Mouse (Mus musculus) liver, embryonic 12.5 days (tissue): ENCODE measurements around the gene Ahcy. TPM values are rescaled to one million over a fixed set of nuclear protein-coding genes. Genes with fewer than 3 reads are reported as not detected.
"Not testable (repeated sequence)": the region's sequence is repeated elsewhere in the genome, so short reads cannot be mapped to it uniquely, and the experiment has no call there.

ENCODE experiments used
- ATAC-seq: fragments of 200-750 bp; cut with Nextera tagmentation; 2 replicates; pipeline ENCODE4 v1.8.0; 2017; ENCODE audit warnings: moderate number of reproducible peaks, mild to moderate bottlenecking, moderate library complexity
- H3K27ac ChIP-seq: fragments of 300-500 bp; sonication (generic); 2 replicates; pipeline ENCODE4 v1.5.1; 2016; ENCODE audit warnings: mild to moderate bottlenecking
- H3K27me3 ChIP-seq: fragments of 300-500 bp; sonication (generic); replicated peaks from 2 replicates; pipeline ENCODE4 v1.6.1; 2016; ENCODE audit warnings: mild to moderate bottlenecking, moderate library complexity
- H3K36me3 ChIP-seq: fragments of 300-500 bp; sonication (generic); 2 replicates; pipeline ENCODE4 v1.6.1; 2016; ENCODE audit warnings: mild to moderate bottlenecking, moderate library complexity
- H3K4me1 ChIP-seq: fragments of 300-500 bp; sonication (generic); 2 replicates; pipeline ENCODE4 v1.6.1; 2016
- H3K4me2 ChIP-seq: fragments of 300-500 bp; sonication (generic); 2 replicates; pipeline ENCODE4 v1.6.1; 2016; ENCODE audit warnings: mild to moderate bottlenecking, moderate library complexity
- H3K4me3 ChIP-seq: fragments of 300-500 bp; sonication (generic); 2 replicates; pipeline ENCODE4 v1.5.1; 2016; ENCODE audit warnings: mild to moderate bottlenecking, moderate library complexity
- H3K9ac ChIP-seq: fragments of 300-500 bp; sonication (generic); 2 replicates; pipeline ENCODE4 v1.6.1; 2016; ENCODE audit warnings: mild to moderate bottlenecking, moderate library complexity
- H3K9me3 ChIP-seq: fragments of 300-500 bp; sonication (generic); replicated peaks from 2 replicates; pipeline ENCODE4 v1.6.1; 2016; ENCODE audit warnings: mild to moderate bottlenecking, moderate library complexity
- WGBS: fragments of 180-500 bp; shearing (Covaris S2); methylation state at CpG from one replicate; pipeline ENCODE4 v1.1.7; 2016; ENCODE audit not compliant: insufficient replicate concordance; 5-methylcytosine and 5-hydroxymethylcytosine counted together
- polyA plus RNA-seq: library from polyadenylated mRNA; unstranded; fragments of >200 nt; fragmentation: Nextera tagmentation; extraction: Ambion mirVana; gene quantifications from 2 replicates; pipeline ENCODE4 v1.2.1, GENCODE M21; 2016

The Ahcy gene
- polyA plus RNA-seq, 1 experiment from 2014 or later, result 67.1 TPM

- Histone ChIP-seq H3K36me3 (peaks cover 18% of the 10 kb centered on the region), H3K9ac (peak overlapping the region; percentile 91; the same call in 1 of the 2 replicates), H3K27me3 (no peaks in the 10 kb centered on the region), H3K9me3 (no peaks in the 10 kb centered on the region), H3K27ac (no peak overlapping the region), H3K4me1 (peaks cover 54% of the 10 kb centered on the region), H3K4me2 (peak overlapping the region; percentile 94), H3K4me3 (peak overlapping the region; percentile 82)
- whole genome bisulfite sequencing, result 67% methylated on average over 8 of the region's 8 CpGs
- no peak for ATAC-seq
Measured at GRCm38 (mm10) chr2:155072353-155073145, 1.7 kb downstream of the Ahcy start.

DNA sequence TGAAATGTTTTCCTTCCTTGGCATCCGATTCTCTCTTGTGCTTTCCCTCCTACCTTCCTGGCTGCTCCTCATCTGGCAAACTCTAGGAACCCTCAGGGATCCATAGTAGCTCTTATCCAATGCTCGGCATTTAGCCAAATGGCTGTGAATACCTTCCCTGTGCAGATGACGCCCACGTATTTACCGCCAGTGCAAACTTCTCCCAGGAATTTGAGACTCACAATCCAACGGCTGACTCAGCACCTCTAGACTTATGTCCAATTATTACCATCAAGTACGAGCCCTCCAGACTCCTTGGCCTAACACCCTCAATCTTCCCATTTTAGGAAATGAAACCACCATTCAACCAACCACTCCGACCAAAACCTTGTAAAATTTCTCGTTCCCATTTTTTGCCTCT, 3.3 kb downstream of the Ahcy start:
- H3K27ac ChIP-seq, result no peak overlapping the region

DNA sequence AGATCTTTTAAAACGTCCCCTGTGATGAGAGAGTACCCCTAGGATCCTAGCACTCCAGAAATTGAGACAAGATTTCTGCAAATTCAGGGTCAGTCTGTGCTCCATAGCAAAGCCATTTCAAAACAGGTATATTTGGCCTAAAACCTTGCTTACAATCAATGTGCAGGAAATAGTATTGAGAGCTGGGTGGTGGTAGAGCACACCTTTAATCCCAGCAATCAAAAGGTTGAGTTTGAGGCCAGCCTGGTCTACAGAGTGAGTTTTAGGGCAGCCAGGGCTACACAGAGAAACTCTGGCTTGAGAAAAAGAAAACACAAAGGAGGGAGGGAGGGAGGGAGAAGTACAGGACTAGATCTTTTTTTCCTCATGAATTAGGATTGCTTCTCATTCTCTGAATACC, 16.9 kb downstream of the Ahcy start:
- Histone ChIP-seq H3K27ac (no peak overlapping the region), H3K4me1 (peaks cover 7% of the 10 kb centered on the region), H3K4me2 (no peak overlapping the region), H3K36me3 (peaks cover 30% of the 10 kb centered on the region), H3K4me3 (no peak overlapping the region), H3K9me3 (no peaks in the 10 kb centered on the region), H3K9ac (no peak overlapping the region), H3K27me3 (no peaks in the 10 kb centered on the region)
- 50% methylated on average over 1 of the region's 1 CpGs for WGBS
- no peak for ATAC-seq

More for the DNA sequence above, 3.3 kb downstream of the Ahcy start:
- peaks cover 33% of the 10 kb centered on the region for H3K36me3 ChIP-seq
- H3K4me3 ChIP-seq, result no peak overlapping the region
- peaks cover 54% of the 10 kb centered on the region for H3K4me1 ChIP-seq
- 85% methylated on average over 9 of the region's 9 CpGs for WGBS
- no peaks in the 10 kb centered on the region for H3K27me3 ChIP-seq
- H3K9me3 ChIP-seq, result no peaks in the 10 kb centered on the region
- no peak overlapping the region for H3K9ac ChIP-seq
- H3K4me2 ChIP-seq, result no peak overlapping the region
- no peak for ATAC-seq

DNA sequence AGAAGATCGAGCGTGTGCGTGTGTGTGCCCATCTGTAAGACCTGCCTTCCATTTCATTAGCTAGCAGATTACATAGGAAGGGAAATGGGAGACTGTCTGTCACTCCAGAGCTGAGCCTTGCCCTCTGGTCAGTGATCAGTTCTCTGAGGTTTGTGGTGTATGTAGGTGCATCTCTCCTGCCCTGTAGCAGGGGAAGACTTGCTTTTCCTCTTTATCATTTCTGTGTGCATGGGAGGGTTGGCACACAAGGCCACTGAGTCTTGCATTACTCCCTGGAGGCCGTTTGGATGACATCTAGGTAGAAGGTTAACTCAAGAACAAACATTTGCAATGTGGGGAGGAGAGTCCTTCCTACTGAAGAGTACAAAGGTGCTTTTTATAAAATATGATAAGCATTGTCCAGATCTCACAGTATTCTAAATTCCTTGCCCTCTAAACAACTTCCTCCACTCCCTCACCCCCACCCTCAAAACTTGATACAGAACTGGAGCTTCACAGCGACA, 18.2 kb downstream of the Ahcy start:
- Histone ChIP-seq H3K9ac (no peak overlapping the region), H3K9me3 (no peaks in the 10 kb centered on the region)
- ATAC-seq, result no peak

DNA sequence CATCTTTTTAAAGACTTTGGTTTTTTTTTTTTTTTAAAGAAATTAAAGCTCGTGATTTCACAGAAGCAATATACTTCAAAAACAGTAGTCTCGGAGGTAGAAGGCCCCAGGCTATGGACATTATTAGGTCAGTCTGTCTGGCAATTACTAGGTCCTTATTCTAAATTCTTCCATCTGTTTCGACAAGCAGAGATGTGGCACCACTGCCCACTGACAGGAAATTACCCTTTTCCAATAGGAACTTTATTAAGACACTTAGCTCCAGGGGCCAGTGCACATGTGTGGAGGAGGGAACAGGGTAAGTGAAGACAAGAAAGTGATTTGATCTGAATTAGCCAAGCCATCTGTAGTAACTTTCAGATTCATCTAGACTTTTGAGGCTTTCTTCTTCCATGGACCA, 19.6 kb downstream of the Ahcy start:
- H3K9ac ChIP-seq, result no peak overlapping the region
- H3K4me1 ChIP-seq, result peaks cover 27% of the 10 kb centered on the region
- WGBS, result 77% methylated on average over 3 of the region's 3 CpGs
- ATAC-seq, result no peak
- H3K4me2 ChIP-seq, result no peak overlapping the region
- H3K4me3 ChIP-seq, result no peak overlapping the region
- peaks cover 9% of the 10 kb centered on the region for H3K36me3 ChIP-seq
- no peaks in the 10 kb centered on the region for H3K27me3 ChIP-seq
- no peak overlapping the region for H3K27ac ChIP-seq
- no peaks in the 10 kb centered on the region for H3K9me3 ChIP-seq

More for the DNA sequence above, 18.2 kb downstream of the Ahcy start:
- Histone ChIP-seq H3K4me2 (no peak overlapping the region), H3K4me1 (peaks cover 20% of the 10 kb centered on the region), H3K27me3 (no peaks in the 10 kb centered on the region), H3K27ac (no peak overlapping the region), H3K4me3 (no peak overlapping the region), H3K36me3 (peaks cover 18% of the 10 kb centered on the region)
- WGBS, result 57% methylated on average over 5 of the region's 5 CpGs

- H3K36me3 ChIP-seq, H3K4me2 ChIP-seq, ATAC-seq, H3K4me3 ChIP-seq, H3K9ac ChIP-seq, H3K27me3 ChIP-seq, H3K27ac ChIP-seq, H3K9me3 ChIP-seq: not testable (repeated sequence)
- peaks cover 27% of the 10 kb centered on the region for H3K4me1 ChIP-seq
- 78% methylated on average over 8 of the region's 8 CpGs for WGBS
Measured at GRCm38 (mm10) chr2:155053512-155053911, 20.8 kb downstream of the Ahcy start.

DNA sequence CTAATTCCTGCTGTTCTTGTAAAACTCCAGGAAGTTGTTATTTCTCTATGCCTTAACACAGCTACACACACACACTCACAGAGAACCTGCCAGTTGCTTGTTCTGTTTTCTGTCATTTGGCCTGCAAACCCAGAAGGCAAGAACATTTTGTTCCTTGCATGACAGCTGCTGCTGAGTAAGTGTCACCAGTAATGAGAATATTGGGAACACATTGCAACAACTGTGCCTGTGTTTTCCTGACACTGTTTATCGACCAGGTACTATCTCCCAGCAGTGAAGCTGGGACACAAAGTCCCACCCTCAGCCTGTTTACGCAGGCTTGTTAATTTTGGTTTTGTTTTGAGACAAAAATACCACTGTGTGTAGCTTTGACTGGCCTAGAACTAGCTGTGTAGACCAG, 21.6 kb downstream of the Ahcy start:
- no peak overlapping the region for H3K4me2 ChIP-seq
- no peaks in the 10 kb centered on the region for H3K27me3 ChIP-seq
- H3K36me3 ChIP-seq, result no peaks in the 10 kb centered on the region
- H3K4me1 ChIP-seq, result peaks cover 27% of the 10 kb centered on the region
- WGBS, result 72% methylated on average over 2 of the region's 2 CpGs
- no peak overlapping the region for H3K4me3 ChIP-seq
- no peak overlapping the region for H3K9ac ChIP-seq
- ATAC-seq, result no peak
- H3K9me3 ChIP-seq, result no peaks in the 10 kb centered on the region
- H3K27ac ChIP-seq, result 0 out of 2 replicates have a peak overlapping the region, but pooled peaks have one; percentile 43

DNA sequence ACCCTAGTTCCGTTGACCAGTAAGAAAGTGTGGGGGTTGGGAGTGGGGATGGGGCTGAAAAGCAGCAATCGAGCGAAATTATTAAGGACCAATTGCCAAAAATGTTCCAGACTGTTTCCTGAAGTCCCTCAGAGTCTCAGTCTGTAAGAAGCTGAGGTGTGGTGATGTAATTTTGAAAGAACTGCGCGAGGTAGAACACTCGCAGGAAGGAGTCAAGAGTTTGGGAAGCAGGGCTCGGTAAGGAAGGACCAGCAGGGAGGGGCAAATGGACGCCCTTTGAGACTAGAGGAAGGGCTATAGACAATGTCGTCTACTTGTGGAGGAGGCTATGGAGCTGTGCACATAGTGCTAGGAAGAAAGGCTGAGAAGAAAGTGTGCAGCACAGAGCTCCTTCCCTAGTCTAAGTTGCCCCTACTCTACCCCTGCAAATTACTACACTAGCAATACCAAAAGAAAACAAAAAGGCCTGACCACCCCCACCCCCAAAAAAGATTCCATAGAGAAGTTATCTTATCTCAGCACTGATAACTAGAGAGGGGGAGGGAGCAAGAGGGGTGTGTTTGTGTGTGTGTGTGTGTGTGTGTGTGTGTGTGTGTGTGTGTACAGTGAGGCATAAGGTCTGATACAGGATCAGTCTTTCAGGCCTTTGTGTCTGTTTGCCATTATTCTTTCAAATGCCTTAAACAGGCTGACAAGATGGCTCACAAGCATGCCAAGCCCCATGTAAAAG, 22.5 kb downstream of the Ahcy start:
- Histone ChIP-seq H3K27ac (peak overlapping the region; percentile 66), H3K4me2 (peak overlapping the region; percentile 90), H3K4me1 (peaks cover 27% of the 10 kb centered on the region), H3K36me3 (no peaks in the 10 kb centered on the region), H3K9ac (peak overlapping the region; percentile 78), H3K9me3 (no peaks in the 10 kb centered on the region), H3K27me3 (no peaks in the 10 kb centered on the region), H3K4me3 (peak overlapping the region; percentile 63)
- WGBS, result 28% methylated on average over 9 of the region's 9 CpGs
- ATAC-seq, result no peak

DNA sequence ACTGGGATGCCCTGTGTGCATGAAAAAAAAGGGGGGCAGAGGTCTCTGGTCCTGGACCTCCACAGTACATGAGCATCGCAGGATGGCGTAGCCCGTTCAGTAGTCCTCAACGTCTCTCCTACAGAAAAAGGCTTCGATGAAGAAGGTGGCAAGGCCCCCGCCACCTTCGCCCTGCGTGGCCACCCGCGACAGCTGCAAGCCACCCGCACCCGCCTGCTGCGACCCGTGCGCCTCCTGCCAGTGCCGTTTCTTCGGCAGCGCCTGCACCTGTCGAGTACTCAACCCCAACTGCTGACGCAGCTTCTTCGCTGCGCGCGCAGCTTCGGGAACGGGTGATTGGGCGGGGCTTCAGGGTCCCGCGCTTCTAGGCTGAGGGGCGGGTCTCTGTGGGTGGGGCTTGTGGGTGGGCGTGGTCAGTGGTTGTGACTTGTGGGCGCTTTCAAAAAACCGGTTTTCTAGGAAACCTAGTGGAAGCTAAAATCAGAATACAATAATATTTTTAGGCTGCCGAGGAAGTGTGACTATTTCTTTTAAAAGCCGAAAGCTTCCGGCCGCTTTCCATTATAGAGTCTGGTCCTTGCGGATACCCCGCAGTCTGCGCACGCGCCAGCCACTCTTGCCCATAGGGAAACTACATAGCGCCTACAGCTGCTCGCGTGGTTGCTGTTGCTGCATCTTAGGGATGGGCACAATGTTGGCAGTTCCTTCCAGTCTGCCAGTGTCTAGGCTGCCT, 23.6 kb downstream of the Ahcy start:
- Histone ChIP-seq H3K4me1 (peaks cover 24% of the 10 kb centered on the region), H3K9me3 (no peaks in the 10 kb centered on the region), H3K9ac (peak overlapping the region; percentile 78), H3K27me3 (0 out of 2 replicates have a peak, but pooled peaks cover 3% of the 10 kb centered on the region), H3K36me3 (no peaks in the 10 kb centered on the region), H3K4me2 (peak overlapping the region; percentile 90), H3K27ac (peak overlapping the region; percentile 78), H3K4me3 (peak overlapping the region; percentile 63)
- 1% methylated on average over 45 of the region's 45 CpGs for WGBS
- peak; percentile 94 for ATAC-seq

GRCm38 (mm10) chr2:155050108-155050503, 24.2 kb downstream of the Ahcy start:
- H3K9ac ChIP-seq, result peak overlapping the region; percentile 78
- no peaks in the 10 kb centered on the region for H3K9me3 ChIP-seq
- H3K27ac ChIP-seq, result peak overlapping the region; percentile 78
- H3K4me1 ChIP-seq, result peaks cover 24% of the 10 kb centered on the region
- 27% methylated on average over 5 of the region's 5 CpGs for WGBS
- H3K4me3 ChIP-seq, result peak overlapping the region; percentile 63
- peaks cover 8% of the 10 kb centered on the region; the same call in 1 of the 2 replicates for H3K27me3 ChIP-seq
- peak overlapping the region; percentile 90 for H3K4me2 ChIP-seq
- H3K36me3 ChIP-seq, result no peaks in the 10 kb centered on the region
- ATAC-seq, result peak; percentile 40

- Histone ChIP-seq H3K4me1 (peaks cover 22% of the 10 kb centered on the region), H3K9me3 (no peaks in the 10 kb centered on the region), H3K4me3 (no peak overlapping the region), H3K4me2 (no peak overlapping the region), H3K9ac (no peak overlapping the region), H3K27ac (no peak overlapping the region), H3K36me3 (no peaks in the 10 kb centered on the region), H3K27me3 (peaks cover 17% of the 10 kb centered on the region; the same call in 1 of the 2 replicates)
- no peak for ATAC-seq
- WGBS, result 65% methylated on average over 7 of the region's 7 CpGs
Measured at GRCm38 (mm10) chr2:155047452-155048178, 26.7 kb downstream of the Ahcy start.
